Mouse (Mus musculus) ovary, postnatal 36 days (tissue): ENCODE results near the gene Herc1.

ENCODE experiments used
- DNase-seq: peaks from one replicate; pipeline ENCODE4 v3.0.0; 2022; ENCODE audit warnings: low spot score, mixed read lengths

Herc1 gene

DNA sequence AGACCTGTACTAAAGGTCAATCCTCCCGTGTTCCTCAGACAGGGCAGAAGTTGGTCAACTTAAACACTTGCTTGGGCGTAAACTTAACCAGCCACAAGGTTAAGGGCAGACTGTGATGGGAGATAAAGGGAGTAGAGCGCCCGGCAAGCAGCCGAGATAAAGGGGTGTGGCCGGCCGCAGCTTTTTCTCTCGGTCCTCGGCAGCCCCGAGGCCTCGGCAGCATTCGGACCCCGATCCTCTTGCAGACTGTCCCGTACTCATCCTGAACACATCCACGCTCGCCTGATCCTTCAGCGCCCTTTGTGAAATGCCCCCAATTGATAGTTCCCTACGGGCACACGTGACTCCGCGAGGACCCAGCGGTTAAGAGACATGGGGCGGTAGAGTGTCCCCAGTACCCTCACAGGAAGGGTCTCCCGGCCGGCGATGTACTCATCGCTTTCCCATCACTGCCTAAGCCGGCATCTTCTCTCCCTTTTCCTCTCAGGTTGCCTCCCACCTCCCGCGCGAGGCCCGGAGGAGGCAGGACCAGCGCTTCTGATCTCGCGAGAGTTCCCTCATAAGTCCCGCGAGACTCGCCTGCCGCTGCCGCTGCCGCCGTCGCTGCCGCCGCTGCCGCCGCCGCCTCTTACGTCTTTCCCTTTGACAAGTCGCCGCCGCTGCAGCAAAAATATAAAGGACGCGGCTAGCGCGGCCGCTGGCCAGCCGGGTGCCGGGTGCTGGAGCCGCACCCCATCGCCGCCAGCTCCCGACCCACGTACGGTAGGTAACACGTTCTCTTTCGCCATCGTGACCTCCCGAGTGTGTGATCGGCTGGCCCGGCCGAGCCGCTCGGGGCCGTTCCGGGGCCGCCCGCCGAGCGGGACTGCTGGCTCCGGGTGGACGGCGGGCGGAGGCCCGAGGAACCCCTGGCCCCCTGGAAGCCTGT, at the start of gene Herc1:
Gene Herc1 (plus strand): TSS at position 591 of the 928 bp plus-strand sequence.
- DNase-seq: peak; percentile 94

DNA sequence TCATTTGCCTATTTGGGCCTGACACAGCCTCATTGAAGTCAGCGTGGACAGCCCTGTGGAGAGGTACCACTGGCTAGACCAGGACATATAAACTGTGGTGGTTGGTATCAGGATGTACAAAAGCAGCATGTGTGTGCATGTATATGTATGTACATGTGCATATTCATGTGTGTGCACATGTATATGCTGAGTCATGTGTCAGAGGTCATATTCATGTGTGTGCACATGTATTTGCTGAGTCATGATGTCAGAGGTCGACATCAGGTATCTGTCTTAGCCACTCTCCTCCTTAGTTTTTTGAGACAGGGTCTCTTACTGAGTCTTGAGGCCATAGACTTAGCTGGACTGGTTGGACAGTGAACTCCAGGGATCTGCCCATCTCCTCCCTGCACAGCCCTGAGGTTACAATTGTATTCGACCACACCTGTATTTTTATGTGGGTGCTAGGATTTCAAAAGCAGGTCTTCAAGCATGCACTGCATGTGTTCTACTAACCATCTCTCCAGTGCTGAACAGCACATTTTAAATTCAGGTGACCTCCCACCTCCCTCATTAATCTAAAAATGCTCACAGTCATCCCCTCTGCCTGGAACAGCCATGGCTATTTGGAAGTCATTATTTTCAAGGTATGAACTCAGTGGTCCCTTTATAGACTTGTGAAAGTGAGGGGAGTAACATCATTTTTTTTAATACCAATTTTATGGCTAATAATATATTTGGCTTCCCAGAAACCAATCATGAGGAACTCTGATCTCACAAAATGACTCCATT, 45.7 kb upstream of the Herc1 start:
- no peak for DNase-seq

DNA sequence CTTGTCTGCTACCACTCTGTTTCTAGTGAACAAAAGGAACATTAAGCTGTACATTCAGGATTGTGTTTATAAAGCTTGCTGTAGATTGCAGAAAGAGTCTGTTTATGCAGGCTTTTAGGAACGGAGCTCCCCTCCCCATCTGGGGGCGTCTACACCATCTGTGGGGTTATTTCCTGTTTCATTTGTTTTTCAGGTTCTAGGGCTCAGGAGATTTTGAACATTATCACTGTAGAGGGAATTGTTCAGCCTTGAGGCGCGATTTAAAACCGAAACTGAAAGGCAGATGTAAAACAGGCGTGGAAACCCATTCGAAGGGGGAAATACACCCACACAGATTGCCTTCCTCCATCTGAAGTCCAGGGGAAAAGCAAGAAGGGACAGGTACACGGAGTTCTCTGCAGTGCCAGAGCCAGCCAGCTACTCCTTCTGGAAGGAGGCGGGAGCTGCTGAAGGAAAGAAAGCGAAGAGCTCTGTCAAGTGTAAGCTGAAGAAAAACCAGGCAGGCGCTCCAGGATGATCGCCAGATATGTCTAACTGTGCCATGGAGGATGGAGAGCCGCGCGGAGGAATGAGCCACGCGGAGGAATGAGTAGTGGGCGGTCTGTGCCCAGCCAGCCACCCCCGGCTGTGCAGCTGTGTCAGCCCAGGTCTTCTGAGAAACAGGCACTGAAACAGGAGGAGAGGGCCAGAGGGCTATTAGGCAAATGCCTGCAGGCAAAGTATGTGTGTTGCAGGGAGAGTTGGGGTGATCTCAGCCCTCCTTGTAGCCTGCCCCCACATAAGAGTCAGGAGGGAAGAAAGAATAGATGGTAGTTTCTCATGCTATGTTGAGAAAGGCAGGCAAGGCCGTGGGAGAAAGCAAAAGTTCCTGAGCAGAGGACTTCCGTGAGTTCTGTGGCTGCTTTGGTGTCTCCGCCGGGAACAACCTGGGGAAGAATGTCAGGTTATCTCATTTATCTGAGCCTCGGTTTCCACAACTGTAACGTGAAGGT, 44.8 kb upstream of the Herc1 start:
- peak; percentile 13 for DNase-seq

DNA sequence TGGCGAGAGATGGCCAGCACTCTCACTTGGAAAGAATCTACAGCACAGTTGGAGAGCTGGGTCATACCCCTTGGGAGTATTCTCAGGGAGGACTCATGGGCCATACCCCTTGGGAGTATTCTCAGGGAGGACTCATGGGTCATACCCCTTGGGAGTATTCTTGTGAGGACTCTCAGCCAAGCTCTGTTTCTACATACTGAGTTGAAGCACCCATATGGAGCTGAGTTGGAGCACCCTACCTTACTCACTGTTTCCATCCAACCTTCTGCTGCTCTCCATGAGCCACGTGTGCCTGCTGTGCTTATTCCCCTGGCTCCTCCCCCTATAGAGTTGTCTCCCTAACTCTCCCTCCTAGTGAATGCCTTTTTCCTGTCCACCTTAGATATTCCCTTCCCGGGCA, 43.8 kb upstream of the Herc1 start:
- DNase-seq: no peak

DNA sequence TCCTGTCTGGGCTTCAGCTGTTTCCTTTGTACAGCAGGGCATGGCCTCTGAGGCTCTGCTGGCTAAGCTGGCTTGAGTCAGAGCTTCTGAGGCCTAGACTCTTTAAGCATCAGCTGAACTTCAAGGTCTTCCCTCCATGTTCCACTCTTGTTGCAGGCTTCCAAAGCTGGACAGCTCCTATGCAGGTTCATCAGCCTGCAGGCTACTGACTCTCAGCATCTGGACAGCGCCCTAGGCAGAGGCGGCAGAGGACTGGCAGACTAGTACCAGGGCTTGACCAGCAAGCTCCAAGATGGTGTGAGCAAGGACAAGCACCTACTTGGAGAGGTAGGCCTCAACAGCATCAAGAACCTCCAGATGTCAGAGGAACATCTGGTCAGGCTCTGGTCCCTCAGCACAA, 42.9 kb upstream of the Herc1 start:
- DNase-seq: peak; percentile 63

DNA sequence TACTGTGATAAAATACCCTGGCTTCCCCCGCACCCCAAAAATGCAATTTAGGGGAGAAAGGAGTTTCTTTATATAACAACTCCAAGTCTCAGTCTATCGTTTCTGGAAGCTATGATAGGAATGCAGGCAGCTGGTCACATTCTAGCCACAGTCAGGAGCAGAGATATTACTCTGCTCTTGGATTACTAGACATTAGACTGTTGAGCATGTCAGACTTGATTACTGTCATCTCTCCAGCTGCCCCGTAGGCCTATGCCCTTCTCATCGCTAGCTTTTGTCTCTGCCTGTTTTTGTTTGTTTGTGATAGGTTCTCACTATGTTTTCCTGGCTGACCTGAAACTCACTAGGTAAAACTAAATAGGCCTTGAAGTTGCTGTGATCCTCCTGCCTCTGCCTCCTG, 41.5 kb upstream of the Herc1 start:
- DNase-seq: no peak

DNA sequence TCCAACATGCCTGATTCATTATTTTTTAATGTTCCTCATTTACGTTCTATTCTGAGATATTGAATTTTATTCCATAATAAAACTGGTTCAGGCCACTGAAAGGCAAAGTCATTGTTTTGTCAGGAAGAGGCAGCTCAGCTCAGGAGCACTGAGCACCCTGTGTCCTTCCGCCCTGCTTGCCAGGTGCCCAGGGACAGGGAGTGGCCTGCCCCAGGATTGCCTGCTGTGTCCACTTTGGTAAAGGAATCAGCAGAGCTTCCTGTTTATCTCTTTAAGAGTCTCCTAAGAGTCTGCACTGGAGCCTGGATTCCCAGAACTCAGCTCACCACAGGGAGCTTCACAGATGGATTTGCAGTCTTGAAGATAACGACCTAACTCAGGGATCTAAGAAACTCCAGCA, 38.8 kb upstream of the Herc1 start:
- DNase-seq: no peak

DNA sequence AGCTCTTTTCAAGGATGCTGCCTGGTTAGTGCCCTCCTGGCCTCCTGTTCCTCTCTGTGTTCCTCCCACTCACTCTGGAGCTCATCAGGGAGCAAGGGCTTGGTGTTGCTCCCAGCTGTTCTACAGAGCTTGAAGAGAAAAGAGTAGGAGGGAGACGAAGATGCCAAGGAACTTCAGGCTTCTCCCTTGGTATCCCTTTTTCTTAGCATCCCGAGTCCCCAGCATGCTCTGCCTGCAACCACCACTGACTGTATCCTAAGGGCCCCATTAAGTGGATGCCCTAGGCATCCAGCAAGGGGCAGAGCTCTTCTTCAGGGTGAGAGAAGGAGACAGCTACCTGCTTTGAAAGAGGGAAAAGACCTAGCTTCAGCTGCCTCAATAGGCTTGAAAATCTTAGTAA, 33.6 kb upstream of the Herc1 start:
- no peak for DNase-seq

DNA sequence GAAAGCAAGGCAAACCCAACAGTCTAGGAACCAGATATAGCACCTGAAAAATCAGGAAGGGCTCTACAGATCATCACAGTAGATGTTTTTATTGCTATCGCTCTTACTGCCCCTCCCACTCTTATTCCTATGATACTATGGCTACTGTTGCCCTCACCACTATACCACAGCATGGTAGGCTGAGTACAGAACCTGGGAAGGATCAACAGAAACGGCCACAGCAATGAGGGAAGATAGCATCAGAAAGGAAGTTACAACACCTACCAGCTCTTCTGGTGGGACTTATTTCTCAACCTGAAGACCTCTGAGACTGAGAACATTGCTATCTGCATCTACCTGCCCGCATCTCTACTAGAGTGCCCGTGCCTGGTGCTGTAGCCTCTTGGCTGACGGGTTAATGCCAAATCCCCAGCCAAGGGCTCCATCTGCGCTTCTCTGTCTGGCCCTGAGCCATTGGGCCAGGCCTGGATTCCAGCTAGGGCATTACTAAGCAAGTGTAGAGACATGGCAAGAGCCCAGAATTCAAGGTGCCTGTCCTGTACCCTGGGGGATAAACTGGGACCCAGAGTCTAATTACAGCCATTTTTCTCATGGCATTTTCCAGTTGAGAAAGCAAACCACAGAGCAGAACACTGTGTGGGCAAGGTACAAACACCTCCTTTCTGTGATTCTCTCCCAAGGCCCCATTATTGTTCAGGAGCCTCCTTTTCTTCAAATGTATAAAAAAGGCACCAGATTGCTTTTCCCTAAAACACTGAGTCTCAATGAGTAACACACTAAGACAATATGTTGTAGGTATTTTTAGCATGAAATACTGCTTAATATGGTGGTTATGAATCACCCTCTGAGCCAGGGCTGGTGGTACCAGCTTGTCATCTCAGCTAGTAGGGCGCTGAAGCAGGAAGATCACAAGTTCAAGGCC, 28.0 kb upstream of the Herc1 start:
- no peak for DNase-seq

DNA sequence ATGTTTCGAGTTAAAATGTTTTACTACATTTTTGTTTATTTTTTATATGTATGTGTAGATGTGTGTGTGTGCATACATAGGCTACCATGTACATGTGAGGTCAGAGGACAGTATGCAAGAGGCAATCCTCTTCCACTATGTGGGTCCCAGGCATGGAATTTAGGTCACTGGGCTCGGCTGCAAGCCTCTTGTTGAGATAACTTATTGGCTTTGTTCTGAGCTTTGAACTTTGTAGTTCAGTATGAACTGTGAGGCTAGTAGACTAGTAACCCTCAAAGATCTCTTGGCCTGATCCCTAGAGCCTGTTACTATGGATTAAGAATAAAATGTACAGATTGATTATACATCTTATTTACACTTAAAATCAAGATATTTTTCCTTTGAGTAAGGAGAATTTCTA, 23.4 kb upstream of the Herc1 start:
- no peak for DNase-seq

DNA sequence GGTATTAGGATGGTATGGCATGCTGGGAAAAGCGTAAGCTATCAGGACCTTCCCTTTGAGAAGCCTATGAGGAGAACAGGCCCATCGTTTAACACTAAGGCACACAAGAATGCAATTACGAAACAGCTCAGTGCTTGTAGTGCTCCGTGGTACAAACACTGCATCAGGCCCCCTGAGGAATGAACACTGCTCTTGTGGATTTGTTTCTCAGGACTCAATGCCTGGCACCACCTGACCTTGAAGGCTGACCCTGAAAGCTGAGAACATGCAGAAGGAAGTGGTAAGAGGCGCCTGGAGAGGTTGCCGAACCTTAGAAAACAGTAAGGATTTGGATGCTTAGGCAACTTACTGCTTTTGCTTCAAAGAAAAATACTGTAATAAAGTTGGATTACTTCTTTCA, 20.8 kb upstream of the Herc1 start:
- DNase-seq: no peak

DNA sequence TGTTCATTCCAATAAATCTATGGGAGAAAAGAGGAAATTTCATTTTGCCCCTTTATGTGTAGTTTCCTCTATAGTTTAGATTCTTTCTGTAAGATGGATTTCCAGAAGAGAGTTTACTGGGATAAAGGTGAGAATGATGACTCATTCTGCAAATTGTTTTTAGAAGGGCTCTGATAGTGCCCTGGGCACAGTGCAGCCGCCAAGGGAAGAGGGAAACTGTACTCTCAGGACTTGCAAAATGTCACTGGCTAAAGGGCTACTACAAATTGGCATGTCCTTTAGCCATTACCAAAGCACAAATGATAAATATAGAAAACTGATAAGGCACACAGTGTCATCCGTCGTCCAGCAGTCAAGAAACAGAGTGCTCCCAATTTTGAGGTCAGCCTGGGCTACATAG, 19.8 kb upstream of the Herc1 start:
- no peak for DNase-seq

DNA sequence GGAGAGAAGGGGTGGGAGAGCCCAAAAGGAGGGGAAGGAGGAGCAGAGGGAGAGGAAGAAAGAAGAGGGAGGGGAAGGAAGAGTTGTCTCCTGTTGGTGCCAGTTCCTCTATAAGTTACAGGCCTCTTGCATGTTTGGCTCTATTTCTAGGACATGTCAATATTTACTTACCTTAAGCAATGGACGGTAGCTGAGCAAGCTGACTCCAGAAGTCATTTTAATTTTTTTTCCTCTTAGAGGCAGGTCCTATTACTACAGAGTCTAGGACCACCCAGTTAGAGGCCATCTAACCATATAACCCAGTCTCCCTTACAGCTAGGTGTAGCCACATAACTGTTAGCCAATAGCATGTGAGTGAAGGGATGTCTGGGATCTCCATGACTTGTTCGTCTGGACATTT, 18.7 kb upstream of the Herc1 start:
- DNase-seq: no peak

DNA sequence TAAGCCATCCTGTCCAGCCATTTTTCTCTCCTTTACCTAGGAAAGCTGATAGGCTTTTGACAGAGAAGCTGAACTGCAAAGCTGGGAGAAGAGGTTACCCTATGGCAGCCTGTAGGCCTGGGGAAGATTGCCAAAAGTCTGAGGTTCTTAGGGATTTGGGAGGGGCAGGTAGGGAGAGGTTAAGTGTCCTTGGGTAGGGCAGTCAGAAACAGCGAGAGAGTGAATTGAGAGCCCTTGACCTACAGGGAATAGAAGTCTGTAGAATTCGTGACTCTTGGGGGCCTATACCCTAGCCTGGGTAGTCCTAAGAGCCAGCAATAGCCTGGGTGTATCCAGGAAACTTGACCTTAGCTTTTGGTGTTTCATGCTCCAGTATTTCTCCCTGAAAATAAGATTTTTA, 17.9 kb upstream of the Herc1 start:
- no peak for DNase-seq

DNA sequence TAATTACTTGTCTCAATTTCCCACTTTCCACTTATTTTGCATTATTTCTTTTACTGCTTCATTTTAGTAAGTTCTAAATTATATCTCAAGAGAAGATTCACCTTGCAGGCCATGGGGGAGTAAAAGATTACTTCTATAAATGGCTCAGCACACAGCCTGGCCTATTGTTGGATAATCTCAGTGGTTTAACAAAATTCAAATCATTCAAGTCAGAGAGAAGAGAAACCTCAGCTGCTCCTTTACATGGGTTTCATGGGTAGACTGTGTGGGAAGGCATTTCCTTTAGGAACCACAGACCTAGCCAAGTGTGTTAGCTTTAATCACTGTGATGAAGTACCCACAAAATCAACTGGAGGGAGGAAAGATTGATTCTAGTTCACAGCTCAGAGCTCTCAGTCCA, 13.0 kb upstream of the Herc1 start:
- no peak for DNase-seq

DNA sequence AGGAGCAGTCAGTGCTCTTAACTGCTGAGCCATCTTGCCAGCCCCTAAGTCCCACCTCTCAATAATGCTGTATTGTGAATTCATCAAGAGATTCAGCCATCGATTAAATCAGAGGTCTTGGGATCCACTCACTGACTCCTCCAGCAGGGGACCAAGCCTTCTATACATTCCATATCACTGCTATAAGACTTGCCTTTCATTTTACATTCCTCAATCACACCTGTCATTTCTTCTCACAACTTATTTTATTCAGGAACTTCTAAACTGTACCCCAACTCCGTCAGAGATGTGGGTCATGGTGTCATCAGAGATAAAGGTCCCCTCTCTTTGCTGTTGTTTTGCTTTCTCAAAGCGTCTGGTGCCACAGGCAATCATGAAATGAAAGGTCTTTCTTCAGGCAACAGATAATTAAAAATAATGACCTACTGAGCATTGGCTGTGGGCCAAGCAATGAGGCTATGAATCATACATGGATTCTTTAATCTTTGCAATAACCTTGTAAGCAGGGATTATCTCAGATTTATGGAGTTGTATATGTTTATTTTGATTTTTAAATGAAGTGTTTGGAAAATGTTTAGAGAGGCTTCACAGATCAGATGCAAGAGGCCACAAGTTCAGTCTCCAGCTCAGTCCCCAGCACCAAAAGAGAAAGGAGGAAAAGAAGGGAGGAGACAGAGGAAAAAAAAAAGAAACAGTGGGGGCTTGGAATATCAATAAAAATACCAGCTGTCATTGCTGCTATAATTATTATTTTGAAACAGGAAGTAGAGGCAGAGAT, 12.1 kb upstream of the Herc1 start:
- DNase-seq: no peak

DNA sequence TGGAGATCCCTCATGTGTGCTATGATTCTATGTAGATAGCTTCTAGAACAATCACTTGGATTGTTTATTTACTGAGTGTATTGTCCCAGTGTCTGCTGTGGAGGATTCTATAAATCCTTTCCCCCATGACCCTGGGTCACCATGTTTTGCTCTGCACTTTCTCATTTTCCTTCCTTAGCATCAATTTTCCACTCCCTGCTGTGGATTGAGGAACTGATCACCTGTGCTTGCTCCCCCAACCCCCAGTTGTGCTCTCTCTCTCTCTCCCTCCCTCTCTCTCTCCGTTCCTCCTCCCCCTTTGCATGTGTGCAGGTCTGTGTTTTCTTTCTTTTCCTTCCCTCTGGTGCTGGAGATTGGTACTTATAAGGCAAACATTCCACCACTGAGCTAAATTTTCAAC, 10.5 kb upstream of the Herc1 start:
- DNase-seq: no peak

DNA sequence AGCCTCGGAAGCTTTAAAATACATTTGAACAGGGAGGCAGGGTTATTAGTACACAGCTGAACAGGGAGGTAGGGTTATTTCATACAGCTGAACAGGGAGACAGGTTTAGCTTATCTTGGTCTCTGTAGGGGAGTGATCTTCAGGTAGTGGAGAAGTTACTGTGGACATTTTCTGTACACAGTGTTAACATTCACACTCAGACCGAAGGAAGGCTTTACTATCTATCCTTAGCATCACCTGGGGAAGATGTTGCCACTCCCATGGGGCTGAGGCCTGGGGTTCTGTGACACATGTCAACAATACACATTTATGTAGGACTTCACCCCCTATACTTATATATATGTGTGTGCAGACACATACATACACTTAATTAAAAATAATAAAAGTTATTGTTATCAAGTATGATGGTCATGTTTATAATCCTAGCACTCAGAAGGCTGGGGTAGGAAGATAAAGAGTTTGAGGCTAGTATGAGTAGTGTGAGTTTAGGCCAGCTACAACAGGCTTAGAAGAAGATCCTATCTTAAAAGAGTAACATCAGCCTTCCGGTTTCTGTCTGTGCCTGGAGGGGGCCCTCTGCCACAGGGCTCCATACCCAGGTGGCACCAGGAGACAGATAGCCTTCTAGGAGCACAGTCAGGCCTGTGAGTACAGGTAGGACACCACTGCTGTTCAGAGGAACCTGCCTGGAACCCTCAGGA, 9.7 kb upstream of the Herc1 start:
- DNase-seq: no peak

DNA sequence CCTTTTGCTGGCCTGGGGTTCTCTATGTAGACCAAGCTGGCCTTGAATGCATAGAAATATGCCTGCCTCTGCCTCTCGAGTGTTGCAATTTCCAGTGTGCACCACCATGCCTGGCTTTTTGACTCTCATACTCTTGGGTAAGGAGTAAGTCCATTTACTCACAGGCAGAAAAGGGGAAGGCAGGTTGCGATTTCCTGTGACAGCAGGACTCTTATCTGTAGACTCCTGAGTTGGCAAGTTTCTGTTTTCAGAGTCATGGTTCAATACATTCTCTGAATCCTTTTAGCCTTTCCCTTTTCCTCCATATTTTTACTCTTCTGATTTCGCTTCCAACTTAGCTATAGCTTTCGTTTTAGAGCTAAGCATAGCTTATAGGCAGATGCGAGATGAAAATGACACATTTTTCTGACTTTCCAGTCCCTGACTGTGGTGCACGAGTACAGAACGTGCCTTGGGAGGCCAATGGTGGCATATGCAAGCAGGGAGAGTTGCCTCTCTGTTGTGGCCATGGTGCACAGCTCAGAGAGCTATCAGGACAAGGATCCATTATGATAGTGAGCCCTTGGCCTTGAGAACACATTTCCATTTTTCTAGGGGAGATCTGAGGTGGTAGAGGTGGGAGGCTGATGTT, 2.7 kb upstream of the Herc1 start:
- no peak for DNase-seq
